Mouse (Mus musculus) NIH3T3 (cell line): ENCODE data around the gene Kdm1b.

Experiments
- DNase-seq: peaks from one replicate; pipeline ENCODE4 v3.0.0-alpha.2; 2012; ENCODE audit warnings: low read depth

Gene Kdm1b

DNA sequence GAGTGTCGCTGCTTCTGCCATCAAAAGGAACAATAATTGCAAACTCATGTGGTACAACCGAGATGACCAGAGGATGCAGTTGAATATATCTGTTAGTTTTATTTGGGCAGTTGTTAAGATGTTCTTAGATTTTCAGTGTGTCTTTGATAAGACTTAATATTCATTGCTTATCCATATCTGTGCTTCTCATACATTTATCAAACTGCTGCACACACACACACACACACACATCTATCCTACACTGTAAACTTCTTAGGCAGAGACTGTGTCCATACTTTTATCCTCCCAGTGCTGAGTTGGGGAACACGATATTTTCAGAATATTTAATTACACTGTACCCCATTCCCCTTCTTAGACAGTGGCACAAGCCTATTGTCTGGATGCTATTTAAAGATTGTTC, 67.9 kb downstream of the Kdm1b start:
- DNase-seq, result no peak

DNA sequence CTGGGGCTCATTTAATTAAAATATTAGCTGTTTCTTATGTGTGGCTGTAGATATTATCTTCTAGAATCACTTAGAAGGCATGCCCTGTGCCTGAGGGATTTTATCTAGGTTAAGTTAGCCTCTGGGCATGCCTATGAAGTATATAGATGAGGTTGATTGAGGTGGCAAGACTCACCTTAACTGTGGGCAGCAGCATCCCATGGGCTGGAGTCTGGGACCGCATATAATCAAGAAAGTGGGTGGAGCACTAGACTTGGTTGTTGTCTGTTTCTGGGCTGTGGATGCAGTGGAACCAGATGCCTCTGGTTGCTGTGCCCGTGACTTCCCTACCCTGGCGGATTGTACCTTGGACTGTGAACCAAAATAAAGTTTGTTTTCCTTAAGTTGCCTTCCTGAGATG, 68.8 kb downstream of the Kdm1b start:
- DNase-seq, result no peak

DNA sequence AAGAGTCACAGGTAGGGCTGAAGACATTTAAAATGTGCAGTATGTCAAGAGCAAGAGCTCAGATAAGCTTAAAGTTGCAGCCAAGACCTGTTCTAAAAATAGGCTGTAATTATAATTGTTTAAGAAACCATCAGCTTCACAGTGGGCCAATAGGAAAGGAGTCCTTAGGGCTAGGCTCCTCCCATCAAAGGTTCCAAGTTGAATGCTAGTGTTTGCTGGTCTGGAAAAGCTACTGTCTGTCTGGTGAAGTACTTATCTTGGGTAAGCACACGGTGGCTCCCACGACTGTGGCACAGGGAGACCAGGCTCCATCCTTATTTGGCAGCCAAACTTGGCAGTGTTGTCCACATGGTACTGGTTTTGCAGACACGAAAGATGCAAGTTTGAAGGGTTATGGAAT, 69.6 kb downstream of the Kdm1b start:
- DNase-seq, result no peak

DNA sequence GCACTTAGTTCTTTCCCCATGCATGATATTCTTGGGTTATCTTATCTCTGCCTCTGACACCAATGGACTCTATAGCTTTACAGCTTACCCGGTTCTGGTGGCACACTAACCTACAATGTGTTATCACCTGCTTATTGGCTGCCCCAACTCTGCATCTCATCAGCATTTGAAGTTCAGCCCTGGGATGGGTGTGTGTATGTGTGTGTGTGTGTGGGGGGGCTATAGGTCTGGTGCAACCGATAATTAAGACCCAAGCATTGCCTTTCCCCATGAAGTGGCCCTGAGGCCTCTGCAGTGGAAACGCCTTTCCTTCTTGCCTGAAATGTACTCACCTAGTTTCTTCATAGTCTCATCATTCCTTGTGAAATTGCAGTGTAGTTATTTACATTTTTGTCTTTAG, 72.7 kb downstream of the Kdm1b start:
- no peak for DNase-seq

DNA sequence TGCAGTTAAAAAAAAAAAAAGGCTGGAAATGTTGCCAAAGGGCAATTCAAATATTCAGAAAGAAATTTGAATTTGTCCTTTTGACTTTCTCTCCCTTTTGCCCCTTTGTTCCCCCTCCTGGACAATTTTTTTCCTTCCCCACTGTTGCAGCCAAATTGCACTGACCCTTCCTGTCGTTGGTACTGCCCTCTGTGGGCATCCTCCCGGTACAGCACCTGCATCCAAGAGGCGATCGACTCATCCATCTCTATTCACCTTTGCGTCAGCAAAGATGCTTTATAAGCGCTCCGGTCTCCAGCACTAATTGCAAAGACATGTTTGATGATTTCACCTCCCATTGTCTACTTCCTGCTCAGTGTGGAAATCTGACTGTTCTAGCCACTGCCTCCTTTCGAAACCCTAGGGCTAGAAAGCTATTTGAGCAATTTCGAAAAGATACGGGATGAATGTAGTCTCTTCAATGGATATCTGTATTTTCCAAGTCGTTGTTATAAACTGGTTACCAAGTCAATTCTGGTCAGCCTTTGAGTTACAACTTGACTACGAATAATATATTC, 78.1 kb downstream of the Kdm1b start:
- no peak for DNase-seq

DNA sequence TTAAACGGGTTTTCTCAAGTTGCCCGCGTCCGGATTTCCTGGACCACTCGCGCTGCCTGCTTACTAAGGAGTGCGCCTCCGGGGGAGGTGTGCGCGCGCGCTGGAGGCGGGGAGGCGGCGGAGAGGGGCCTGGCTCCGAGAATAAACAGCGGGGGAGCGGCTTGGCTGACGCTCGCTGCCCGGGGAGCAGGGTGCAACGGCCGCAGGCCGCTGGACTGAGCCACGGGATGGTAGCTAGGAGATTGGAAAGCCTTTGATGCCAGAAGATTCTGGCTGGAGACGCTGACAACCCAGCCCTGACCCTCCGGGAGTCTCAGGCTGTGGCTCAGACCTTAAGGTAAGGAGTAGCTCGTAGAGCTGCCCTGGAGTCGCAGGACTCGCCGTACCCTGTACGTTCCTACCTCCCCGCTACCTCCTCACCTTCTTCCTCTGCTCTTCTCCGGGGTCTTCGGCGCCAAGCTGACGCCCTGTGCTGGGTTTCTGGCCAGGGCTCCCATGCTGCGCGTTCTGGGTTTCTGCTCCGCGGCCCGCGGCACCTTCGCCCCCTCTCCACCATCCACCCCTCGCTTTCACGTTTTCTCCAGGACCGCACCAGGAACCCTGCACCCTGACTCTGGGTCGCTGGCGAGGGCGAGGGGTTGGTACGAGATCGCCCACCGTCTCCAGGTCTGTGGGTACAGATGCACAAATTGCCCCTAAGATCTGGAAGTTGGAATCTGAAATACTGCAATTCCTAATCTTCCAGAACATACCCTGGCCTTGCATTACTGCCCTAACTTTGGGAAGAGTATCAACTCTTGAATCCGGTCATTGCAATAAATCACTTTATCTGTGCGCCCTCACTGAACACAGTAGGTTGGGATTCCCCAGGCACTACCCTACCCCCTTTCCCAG, 79.5 kb downstream of the Kdm1b start, which contains the start of gene Rnf144b:
Gene Rnf144b, plus strand, starts transcription at position 120 of the 894 bp plus-strand sequence.
- no peak for DNase-seq

DNA sequence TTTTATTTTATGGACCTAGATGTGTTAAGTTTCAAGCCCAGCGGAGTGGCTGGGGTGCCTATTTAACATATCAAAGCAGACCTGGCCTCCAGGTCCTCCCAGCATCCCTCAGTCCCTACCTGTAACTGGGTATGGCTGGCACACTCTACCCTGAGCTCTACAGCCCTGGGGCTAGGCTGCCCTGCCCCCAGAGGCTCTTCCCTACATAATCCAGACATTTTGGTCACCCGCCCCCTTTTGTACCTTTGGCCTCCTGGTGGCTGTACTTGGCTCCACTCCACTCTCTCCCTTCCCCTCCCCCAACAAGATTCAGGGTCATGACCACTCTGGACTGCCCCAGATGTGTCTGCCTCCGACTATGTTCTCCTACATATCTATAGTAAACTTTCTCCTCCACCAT, 81.2 kb downstream of the Kdm1b start:
- no peak for DNase-seq

DNA sequence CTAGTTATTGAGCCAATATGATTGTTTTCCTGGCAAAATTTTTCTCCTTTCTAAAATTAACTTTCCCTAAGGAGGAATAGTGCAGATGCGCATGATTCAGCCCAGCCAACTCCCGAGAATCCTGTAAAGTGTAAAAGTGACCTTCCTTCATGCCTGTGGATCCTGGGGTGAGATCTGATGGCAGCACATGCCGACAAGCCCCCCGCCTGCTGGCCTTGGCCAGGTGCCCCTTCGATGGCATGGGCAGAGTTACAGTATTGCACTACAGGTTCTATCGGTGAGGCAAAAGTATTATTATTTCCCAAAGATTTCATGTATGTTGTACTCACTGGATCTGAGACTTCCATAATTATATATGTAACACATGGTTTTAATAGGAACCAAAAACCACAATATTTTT, 81.7 kb downstream of the Kdm1b start:
- no peak for DNase-seq

DNA sequence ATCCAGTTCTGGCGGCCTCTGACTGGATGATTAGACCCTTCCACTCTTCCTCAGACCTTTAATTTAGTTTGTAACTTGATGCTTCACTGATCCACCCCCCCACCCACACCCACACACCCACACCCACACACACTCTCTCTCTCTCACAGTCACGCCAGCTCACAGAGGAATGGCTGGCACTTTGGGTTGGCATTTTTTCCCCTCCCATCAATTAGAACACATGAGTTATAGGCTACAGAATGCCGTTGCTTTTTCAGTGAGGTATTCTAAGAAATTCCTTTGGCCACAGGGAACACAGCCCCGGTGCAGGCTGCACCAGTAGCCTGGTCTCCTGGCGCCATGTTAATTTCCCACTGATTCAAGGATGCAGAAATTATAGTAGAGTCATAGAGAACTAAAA, 82.3 kb downstream of the Kdm1b start:
- no peak for DNase-seq

DNA sequence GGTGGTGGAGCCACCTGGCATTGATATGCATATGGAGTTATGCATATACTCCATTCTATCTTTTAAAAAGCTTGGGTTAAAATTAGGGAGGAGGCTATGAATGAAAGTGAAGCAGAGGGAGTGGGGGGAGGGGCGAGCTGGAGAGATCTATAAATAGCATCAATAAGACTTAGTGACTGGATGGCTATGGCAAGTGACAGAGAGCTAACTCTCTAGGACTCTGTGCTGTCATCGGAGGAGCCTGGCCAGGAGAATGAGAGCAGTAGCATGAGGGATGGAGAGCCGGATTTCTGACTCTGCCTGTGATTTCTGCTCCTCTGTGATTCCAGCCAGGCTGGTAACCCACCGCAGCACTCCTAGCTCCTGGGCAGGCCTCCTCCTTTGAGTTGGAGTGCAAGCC, 85.8 kb downstream of the Kdm1b start:
- no peak for DNase-seq

DNA sequence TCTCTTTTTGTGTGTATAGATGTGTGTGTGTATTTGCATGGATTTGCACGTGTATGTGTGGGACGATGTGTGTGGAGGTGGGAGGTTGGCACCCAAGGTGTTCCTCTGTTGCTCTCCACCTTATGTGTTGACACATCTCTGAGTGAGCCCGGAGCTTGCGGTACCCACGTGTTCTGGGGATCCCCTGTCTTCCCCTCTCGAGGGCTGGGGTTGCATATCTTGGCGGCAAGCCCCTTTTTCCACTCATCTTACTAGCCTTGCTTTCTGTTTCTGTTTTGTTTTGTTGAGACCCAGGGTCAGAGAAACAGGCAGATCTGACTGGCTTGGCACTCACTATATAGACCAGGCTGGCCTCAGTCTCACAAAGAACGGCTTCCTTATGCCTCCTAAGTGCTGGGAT, 89.8 kb downstream of the Kdm1b start:
- DNase-seq, result no peak

DNA sequence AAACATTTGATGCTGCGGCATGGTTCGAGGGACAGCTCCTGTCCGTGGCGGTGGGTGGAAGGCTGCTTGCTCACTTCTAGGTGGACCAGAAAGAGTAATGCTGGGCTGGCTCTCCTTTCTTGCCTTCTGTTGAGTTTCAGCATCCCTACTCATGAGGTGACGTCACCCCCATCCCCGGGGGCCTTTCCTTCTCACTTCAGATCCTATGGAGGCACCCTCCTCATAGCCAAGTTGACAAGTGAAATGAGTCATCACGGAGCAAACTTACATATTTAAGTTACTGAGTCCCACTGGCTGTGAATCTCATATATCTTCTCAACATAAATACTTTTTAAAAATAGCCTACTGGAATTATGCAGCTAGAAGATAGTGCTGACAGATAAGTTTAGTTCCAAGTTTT, 91.5 kb downstream of the Kdm1b start:
- no peak for DNase-seq
